Comparison of ENCODE assay signal across 17 mouse cellular contexts in the genomic region with DNA sequence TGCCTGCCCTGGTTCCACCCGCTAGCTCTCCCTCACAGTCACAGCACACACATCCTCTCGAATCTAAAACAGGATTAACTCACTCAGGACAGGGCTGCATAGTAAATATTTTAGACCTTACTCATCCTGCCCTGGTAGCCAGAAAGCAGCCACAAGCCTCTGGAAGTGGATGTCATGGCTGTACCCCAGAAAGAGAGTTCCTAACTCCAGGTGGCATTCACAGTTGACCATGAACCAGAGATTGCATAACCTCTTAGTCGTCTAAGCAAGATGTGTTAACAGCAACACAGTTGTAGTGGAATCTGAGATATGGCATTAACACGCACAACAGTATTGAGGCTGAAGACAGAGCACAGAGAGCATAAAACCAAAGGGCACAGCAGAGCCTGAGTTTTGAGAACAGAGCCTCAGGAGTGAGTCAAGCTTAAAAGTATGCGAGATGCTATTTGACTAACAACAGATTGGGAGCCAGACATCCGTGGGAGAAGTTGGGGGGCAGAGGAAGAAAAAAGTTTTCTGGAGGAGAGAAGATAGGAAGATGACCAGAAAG. TPM values are rescaled to one million over a fixed set of nuclear protein-coding genes. Genes with fewer than 3 reads are reported as not detected.
"Had no signal": no experiment of that assay in that cellular context is flagged by ENCODE, and none has a peak within 500 bp of the region (broad histone marks: within the 10 kb centered on the region; RNA-seq: fewer than 3 reads in every experiment).

No protein-coding gene starts in this region.

- DNase-seq: kidney, postnatal 14 days; left cerebral cortex, postnatal 4 days; liver; liver, embryonic 13.5 days; liver, postnatal 0 days; right cerebral cortex, postnatal 4 days; spleen, adult 18-20 months; thymus, postnatal 36 days had no signal

- H3K4me2 ChIP-seq: kidney, embryonic 15.5 days; liver, embryonic 13.5 days; lung, embryonic 15.5 days; midbrain, embryonic 15.5 days; neural tube, embryonic 12.5 days had no signal

- H3K9ac ChIP-seq: kidney, embryonic 15.5 days; liver, embryonic 13.5 days; liver, postnatal 0 days; lung, embryonic 15.5 days; midbrain, embryonic 15.5 days; neural tube, embryonic 12.5 days had no signal

- H3K36me3 ChIP-seq: kidney, embryonic 15.5 days; liver, embryonic 13.5 days; lung, embryonic 15.5 days; midbrain, embryonic 15.5 days; neural tube, embryonic 12.5 days had no signal

- H3K4me1 ChIP-seq: kidney, embryonic 15.5 days; liver, embryonic 13.5 days; lung, embryonic 15.5 days; midbrain, embryonic 15.5 days; neural tube, embryonic 12.5 days had no signal

- H3K27ac ChIP-seq: kidney, embryonic 15.5 days; liver, embryonic 13.5 days; lung, embryonic 15.5 days; midbrain, embryonic 15.5 days; neural tube, embryonic 12.5 days had no signal

- H3K4me3 ChIP-seq: kidney, embryonic 15.5 days; liver, embryonic 13.5 days; lung, embryonic 15.5 days; midbrain, embryonic 15.5 days; neural tube, embryonic 12.5 days had no signal

- H3K9me3 ChIP-seq: kidney, embryonic 15.5 days; liver, embryonic 13.5 days; lung, embryonic 15.5 days; midbrain, embryonic 15.5 days; neural tube, embryonic 12.5 days had no signal

- ATAC-seq: liver, postnatal 0 days; midbrain, embryonic 15.5 days had no signal

RNA-seq across cellular contexts. Expression of a gene that starts 17.0 kb away (rescaled TPM):
- total RNA-seq: megakaryocyte progenitor cell, adult 5-6 weeks; monocyte, adult 5-6 weeks; neutrophil, adult 5-6 weeks had no signal
- polyA plus RNA-seq: kidney, embryonic 15.5 days; large intestine, adult 2 months; liver, embryonic 13.5 days; liver, postnatal 0 days; lung, embryonic 15.5 days; neural tube, embryonic 12.5 days; stomach, embryonic 14.5 days had no signal
